Mouse (Mus musculus) MN1 (cell line): ENCODE data around the gene Cd209f.
"Not testable (repeated sequence)": the region's sequence is repeated elsewhere in the genome, so short reads cannot be mapped to it uniquely, and the experiment has no call there.

Source experiments
- DNase-seq: peaks from one replicate; pipeline ENCODE4 v3.0.0-alpha.2; 2016; ENCODE audit warnings: low spot score

Cd209f gene

DNA sequence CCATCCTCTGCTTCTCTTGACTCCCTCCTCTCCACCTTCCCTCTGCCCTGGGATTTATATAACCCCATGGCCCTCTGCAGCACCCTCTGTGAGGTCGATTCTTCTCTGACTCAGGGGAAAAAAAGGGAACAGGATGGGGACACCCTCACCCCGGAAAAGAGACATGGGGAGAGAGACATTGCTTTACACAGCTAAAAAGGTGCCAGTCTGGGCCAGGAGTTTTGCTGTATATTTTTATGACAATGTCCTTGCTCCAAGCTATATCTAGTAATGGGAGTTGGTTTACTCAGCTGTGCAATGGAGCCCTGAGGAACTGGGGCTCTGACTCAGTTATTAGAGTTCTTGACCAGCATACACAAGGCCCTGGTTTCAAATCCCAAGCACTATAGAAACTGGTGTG, at the start of gene Cd209f:
Gene Cd209f, minus strand, starts transcription at position 101 of the 400 bp plus-strand sequence.
- DNase-seq = not testable (repeated sequence)

DNA sequence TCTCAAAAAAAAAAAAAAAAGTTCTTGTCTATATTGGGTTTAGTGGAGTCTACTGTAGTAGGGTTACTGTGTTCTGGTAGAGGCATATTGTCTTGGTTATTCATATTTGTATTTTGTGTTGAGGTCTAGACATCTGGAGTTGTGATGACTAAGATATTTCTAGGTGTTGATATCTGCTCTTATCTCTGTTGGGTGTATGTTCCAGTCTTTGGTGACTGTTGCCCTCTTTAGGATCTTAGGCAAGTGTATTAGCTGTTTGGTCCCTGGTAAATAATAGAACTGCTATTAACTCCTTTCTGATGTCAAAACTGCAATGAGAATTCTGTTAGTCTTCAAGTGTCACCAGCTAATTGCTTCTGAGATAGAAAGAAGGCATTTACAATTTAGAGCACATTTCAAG, 49.2 kb upstream of the Cd209f start:
- no peak for DNase-seq

DNA sequence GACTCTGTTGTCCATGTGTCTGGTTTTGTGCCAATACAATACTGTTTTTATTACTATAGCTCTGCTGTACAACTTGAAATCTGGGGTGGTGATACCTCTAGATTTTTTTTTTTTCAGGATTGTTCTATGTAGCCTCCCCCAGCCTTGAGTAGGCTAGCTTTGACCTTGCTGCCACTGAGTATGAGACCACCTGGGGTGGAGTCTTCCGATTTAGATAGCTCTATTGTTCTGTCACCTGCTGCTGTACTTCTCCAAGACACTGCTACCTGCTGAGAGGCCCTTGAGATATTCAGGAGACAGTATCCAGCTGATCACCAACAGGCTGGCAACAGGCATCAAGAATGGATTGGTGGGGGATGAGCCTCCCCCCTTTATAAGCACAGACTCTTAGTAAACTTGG, 41.6 kb upstream of the Cd209f start:
- no peak for DNase-seq

DNA sequence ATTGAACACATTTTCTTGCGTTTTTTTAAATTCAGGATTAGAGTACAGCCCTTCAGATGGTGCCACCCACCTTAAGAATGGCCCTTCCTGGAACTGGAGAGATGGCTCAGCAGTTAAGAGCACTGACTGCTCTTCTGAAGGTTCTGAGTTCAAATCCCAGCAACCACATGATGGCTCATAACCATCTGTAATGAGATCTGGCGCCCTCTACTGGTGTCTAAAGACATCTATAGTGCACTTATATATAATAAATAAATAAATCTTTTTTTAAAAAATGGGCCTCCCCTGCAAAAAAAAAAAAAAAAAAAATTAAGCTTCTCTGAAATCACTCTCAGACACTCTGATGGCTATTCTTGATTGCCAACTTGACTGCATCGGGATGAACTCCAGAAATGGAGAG, 36.1 kb upstream of the Cd209f start:
- DNase-seq = no peak

DNA sequence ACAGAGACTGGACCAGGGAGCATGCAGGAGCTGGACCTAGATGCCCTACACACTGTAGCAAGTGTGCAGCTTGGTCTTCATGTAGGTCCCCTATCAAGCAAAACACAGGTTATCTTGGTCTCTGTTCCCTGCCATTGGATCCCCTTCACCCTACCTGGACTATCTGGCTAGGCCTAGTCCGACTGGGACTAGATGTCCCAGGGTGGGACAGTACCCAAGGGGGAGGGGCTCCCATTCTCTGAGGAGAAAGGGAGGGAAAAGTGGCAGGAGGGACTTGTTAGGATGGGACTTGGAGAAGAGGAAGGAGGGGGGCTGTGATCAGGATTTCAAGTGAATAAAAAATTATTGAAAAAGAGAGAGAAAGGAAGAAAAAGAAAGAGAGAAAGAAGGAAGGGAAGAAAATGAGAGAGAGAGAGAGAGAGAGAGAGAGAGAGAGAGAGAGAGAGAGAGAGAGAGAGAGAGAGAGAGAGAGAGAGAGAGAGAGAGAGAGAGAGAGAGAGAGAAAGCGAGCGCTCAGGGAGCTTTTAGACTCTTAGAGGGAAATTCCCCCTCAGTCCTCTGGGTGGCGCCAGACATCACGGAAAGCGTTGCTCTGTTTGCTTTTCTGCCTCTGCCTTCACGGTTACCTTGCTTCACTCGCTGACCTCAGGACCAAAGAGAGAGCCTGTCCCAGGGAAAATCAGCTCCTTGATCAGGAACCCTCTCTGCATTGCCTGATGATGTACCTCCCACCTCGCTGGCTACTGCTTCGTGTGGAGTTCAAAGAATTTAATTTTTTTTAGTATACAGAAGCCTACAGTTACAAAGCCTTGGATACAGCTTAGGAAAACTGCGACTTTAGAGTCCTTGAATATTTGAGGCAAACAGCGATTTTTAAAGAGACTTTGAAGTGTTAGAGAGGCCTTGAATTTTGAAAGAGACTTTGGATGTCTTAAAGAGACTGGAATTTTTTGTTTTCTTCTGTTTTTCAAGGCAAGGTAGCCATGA, 34.3 kb upstream of the Cd209f start:
- peak; percentile 92 for DNase-seq

DNA sequence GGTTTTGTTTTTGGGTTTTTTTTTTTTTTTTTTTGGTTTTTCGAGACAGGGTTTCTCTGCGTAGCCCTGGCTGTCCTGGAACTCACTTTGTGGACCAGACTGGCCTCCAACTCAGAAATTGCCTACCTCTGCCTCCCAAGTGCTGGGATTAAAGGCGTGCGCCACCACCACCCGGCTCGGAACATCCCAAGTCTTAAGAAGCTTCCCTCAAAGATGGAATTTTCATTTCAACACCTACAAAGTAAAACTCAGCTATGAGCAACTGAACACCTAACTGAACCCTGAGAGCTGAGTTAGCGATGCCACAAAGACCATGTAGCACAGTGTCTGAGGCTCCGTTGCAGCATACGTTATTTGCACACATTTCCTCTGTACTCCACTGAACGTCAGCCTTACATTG, 28.2 kb upstream of the Cd209f start, which contains the start of gene Cd209g:
Gene Cd209g, plus strand, starts transcription at position 301 of the 400 bp plus-strand sequence.
- no peak for DNase-seq

DNA sequence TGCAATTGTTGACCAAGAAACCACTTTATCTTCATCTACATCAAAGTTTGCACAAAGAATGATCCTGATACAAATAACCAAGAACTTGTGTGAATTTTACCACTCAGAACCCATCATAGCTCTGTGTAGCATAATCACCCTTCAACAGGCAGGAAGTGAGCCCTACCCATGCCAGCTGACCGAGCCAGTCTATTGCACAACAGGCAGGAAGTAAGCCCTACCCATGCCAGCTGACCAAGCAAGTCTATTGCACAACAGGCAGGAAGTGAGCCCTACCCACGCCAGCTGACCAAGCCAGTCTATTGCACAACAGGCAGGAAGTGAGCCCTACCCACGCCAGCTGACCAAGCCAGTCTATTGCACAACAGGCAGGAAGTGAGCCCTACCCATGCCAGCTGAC, 17.1 kb downstream of the Cd209f start:
- DNase-seq = not testable (repeated sequence)

DNA sequence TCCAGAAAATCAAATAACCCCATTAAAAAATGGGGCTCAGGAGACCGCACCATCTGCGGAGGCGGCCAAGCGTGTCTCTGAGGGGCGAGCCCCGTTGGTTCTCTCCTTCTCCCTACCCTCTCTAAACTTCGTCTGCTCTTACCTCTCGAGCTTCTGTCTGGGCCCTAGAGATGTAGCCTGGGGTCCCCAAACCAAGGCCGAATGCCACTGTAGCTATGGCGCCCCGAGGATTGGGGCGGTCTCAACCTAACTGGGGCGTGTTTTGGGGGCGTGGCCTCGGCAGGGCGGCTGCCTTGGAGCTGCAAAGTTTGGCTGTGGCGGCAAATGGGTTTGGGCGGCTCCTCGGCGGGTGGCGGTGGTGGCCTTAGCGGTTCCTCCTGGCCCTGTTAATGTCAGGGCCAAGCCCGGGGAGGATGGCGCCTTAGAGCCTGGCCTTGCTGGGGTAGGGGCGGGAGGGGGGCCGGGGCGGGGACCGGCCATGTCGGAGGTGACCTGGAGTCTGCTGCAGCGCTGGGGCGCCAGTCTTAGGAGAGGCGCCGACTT, 18.4 kb downstream of the Cd209f start:
- DNase-seq = not testable (repeated sequence)
